Mouse (Mus musculus) frontal cortex, postnatal 36 days (tissue): Measurements from ENCODE around the gene Ctla4.
A peak's percentile ranks its signal among the peaks of the same experiment; 100 is the strongest.

Experiments
- DNase-seq, 2 experiments: peaks; one replicate each; pipeline ENCODE4 v3.0.0; 2022; ENCODE audit warnings: low spot score in 2 of 2

Ctla4 gene

GRCm38 (mm10) chr1:60961080-60961479 lies 74.3 kb downstream of the Ctla4 start:
- DNase-seq = peak; percentile 34 to 78

DNA sequence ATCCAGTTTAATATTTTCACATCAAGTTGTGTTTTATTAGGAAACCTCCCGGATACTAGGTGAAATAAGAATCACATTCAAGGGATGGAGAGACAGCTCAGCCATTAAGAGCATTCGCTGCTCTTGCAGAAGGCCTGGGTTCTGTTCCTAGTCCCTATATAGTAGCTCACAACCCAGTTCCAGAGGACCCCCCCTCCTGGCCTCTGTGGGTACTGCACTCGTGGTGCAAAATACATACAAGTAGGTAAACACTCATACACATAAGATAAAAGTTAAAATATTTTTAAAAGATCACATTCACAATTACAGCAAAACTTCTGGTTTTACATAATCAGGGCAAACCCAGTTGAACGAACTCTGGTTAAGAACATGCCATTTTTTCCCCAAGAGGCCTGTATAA lies 75.3 kb downstream of the Ctla4 start:
- DNase-seq = no peak
